Mouse (Mus musculus) heart, embryonic 14.5 days (tissue): ENCODE measurements around the gene Acsbg1. TPM values are rescaled to one million over a fixed set of nuclear protein-coding genes. Genes with fewer than 3 reads are reported as not detected.

ENCODE experiments used
- ATAC-seq: fragments of 200-750 bp; cut with Nextera tagmentation; 2 replicates; pipeline ENCODE4 v1.8.0; 2017; ENCODE audit warnings: low read depth, moderate TSS enrichment; ENCODE audit not compliant: insufficient number of reproducible peaks, insufficient read depth, low FRiP score
- H3K27ac ChIP-seq, 2 experiments: fragments of 200-500 bp in 1 of 2; fragments of 300-500 bp in 1 of 2; sonication (generic) in 1 of 2; replicated peaks in 1 of 2; 2 replicates each; pipeline ENCODE4 v1.5.1; 2012 to 2014; ENCODE audit warnings: low read depth in 2 of 2, low read length in 2 of 2, control low read depth in 1 of 2, mild to moderate bottlenecking in 1 of 2, mixed read lengths in 1 of 2; ENCODE audit not compliant: control insufficient read depth in 1 of 2, insufficient read depth in 1 of 2
- H3K27me3 ChIP-seq: fragments of 300-500 bp; sonication (generic); 2 replicates; pipeline ENCODE4 v1.6.1; 2014; ENCODE audit warnings: mild to moderate bottlenecking, low read length, control low read depth; ENCODE audit not compliant: control insufficient read depth, insufficient read depth
- H3K36me3 ChIP-seq: fragments of 300-500 bp; sonication (generic); 2 replicates; pipeline ENCODE4 v1.6.1; 2014; ENCODE audit warnings: mild to moderate bottlenecking, control low read depth, low read length, mixed read lengths; ENCODE audit not compliant: control insufficient read depth, insufficient read depth
- H3K4me1 ChIP-seq, 2 experiments: fragments of 200-500 bp in 1 of 2; fragments of 300-500 bp in 1 of 2; sonication (generic) in 1 of 2; 2 replicates each; pipeline ENCODE4 v1.6.1; 2012 to 2014; ENCODE audit warnings: low read length in 2 of 2, control low read depth in 1 of 2, mixed read lengths in 1 of 2; ENCODE audit not compliant: control insufficient read depth in 2 of 2, insufficient read depth in 2 of 2
- H3K4me2 ChIP-seq: fragments of 300-500 bp; sonication (generic); 2 replicates; pipeline ENCODE4 v1.6.1; 2014; ENCODE audit warnings: mild to moderate bottlenecking, low read length
- H3K4me3 ChIP-seq, 2 experiments: fragments of 200-500 bp in 1 of 2; fragments of 300-500 bp in 1 of 2; sonication (generic) in 1 of 2; 2 replicates each; pipeline ENCODE4 v1.5.1; 2012 to 2014; ENCODE audit warnings: low read length in 2 of 2, mild to moderate bottlenecking in 2 of 2, control low read depth in 1 of 2, low read depth in 1 of 2, moderate library complexity in 1 of 2; ENCODE audit not compliant: control insufficient read depth in 1 of 2, insufficient read depth in 1 of 2
- H3K9ac ChIP-seq: fragments of 300-500 bp; sonication (generic); 2 replicates; pipeline ENCODE4 v1.6.1; 2014; ENCODE audit warnings: mild to moderate bottlenecking, low read length
- H3K9me3 ChIP-seq: fragments of 300-500 bp; sonication (generic); 2 replicates; pipeline ENCODE4 v1.6.1; 2016; ENCODE audit warnings: low read length, control low read depth; ENCODE audit not compliant: control insufficient read depth
- WGBS: fragments of 180-500 bp; shearing (Covaris S2); extraction: QIAGEN DNeasy Blood & Tissue Kit; methylation state at CpG from one replicate; pipeline ENCODE4 v1.1.7; 2014; 5-methylcytosine and 5-hydroxymethylcytosine counted together
- polyA plus RNA-seq: library from polyadenylated mRNA; unstranded; fragments of >200 nt; fragmentation: Nextera tagmentation; extraction: Ambion mirVana; gene quantifications from 2 replicates; pipeline ENCODE4 v1.2.1, GENCODE M21; 2014

Acsbg1 gene
- polyA plus RNA-seq, result 0.07 TPM in 1 of 2 replicates, not detected in the other

GRCm38 (mm10) chr9:54661605-54662377, at the start of gene Acsbg1:
Acsbg1 (minus strand) TSS chr9:54661870.
- no peak within 1 kb of the TSS for H3K27ac ChIP-seq
- H3K9ac ChIP-seq, result no peak within 1 kb of the TSS
- H3K9me3 ChIP-seq, result no peaks in the 10 kb centered on the region; the same call in 1 of the 2 replicates
- 28% methylated on average over 10 of the region's 10 CpGs for WGBS
- H3K4me3 ChIP-seq, result no peak within 1 kb of the TSS
- H3K4me2 ChIP-seq, result peak within 1 kb of the TSS; percentile 0; the same call in 1 of the 2 replicates
- peaks cover 0 to 4% of the 10 kb centered on the region in 2 experiments; a peak in 1 of 4 replicates for H3K4me1 ChIP-seq
- no peak for ATAC-seq
- H3K27me3 ChIP-seq, result no peaks in the 10 kb centered on the region
- no peaks in the 10 kb centered on the region for H3K36me3 ChIP-seq

- Histone ChIP-seq H3K4me2 (no peak overlapping the region), H3K27ac (no peak overlapping the region), H3K4me1 (peaks cover 11 to 28% of the 10 kb centered on the region in 2 experiments), H3K36me3 (peaks cover 55% of the 10 kb centered on the region), H3K9ac (no peak overlapping the region), H3K4me3 (no peak overlapping the region), H3K27me3 (no peaks in the 10 kb centered on the region), H3K9me3 (no peaks in the 10 kb centered on the region)
- ATAC-seq, result no peak
- WGBS, result 77% methylated on average over 5 of the region's 5 CpGs
Observed at GRCm38 (mm10) chr9:54708085-54708484, 46.4 kb upstream of the Acsbg1 start.

- Histone ChIP-seq H3K36me3 (peaks cover 48% of the 10 kb centered on the region), H3K4me2 (no peak overlapping the region)
- 38% methylated on average over 8 of the region's 8 CpGs for WGBS
Observed at GRCm38 (mm10) chr9:54707288-54707999, 45.8 kb upstream of the Acsbg1 start.

GRCm38 (mm10) chr9:54705561-54705960, 43.9 kb upstream of the Acsbg1 start:
- no peak for ATAC-seq
- Histone ChIP-seq H3K36me3 (peaks cover 29% of the 10 kb centered on the region), H3K9me3 (no peaks in the 10 kb centered on the region), H3K27ac (no peak overlapping the region), H3K4me2 (no peak overlapping the region), H3K27me3 (no peaks in the 10 kb centered on the region), H3K9ac (no peak overlapping the region), H3K4me3 (no peak overlapping the region), H3K4me1 (peaks cover 18 to 49% of the 10 kb centered on the region in 2 experiments)
- WGBS, result 72% methylated on average over 1 of the region's 1 CpGs

More at GRCm38 (mm10) chr9:54707288-54707999, 45.8 kb upstream of the Acsbg1 start:
- H3K9ac ChIP-seq, result no peak overlapping the region
- H3K4me3 ChIP-seq, result no peak overlapping the region
- H3K9me3 ChIP-seq, result no peaks in the 10 kb centered on the region
- H3K4me1 ChIP-seq, result peaks cover 12 to 34% of the 10 kb centered on the region in 2 experiments
- ATAC-seq, result no peak
- no peaks in the 10 kb centered on the region for H3K27me3 ChIP-seq
- no peak overlapping the region for H3K27ac ChIP-seq

- Histone ChIP-seq H3K4me2 (no peak overlapping the region), H3K27me3 (no peaks in the 10 kb centered on the region), H3K9ac (no peak overlapping the region), H3K4me1 (peaks cover 18 to 49% of the 10 kb centered on the region in 2 experiments), H3K27ac (no peak overlapping the region), H3K9me3 (no peaks in the 10 kb centered on the region), H3K36me3 (peaks cover 17% of the 10 kb centered on the region), H3K4me3 (no peak overlapping the region)
- 70% methylated on average over 5 of the region's 5 CpGs for WGBS
- ATAC-seq, result no peak
Observed at GRCm38 (mm10) chr9:54704361-54704760, 42.7 kb upstream of the Acsbg1 start.

GRCm38 (mm10) chr9:54702581-54702980, 40.9 kb upstream of the Acsbg1 start:
- whole genome bisulfite sequencing, result 90% methylated on average over 2 of the region's 2 CpGs
- Histone ChIP-seq H3K4me2 (peak overlapping the region; percentile 94), H3K9ac (peak overlapping the region; percentile 26; the same call in 1 of the 2 replicates), H3K36me3 (peaks cover 6% of the 10 kb centered on the region; the same call in 1 of the 2 replicates), H3K9me3 (no peaks in the 10 kb centered on the region), H3K27ac (peak overlapping the region in 1 of 2 experiments; percentile 96; a peak in 2 of 4 replicates), H3K27me3 (no peaks in the 10 kb centered on the region), H3K4me3 (no peak overlapping the region; a peak in 1 of 4 replicates), H3K4me1 (peaks cover 22 to 50% of the 10 kb centered on the region in 2 experiments)
- ATAC-seq, result no peak

- 45% methylated on average over 7 of the region's 7 CpGs for WGBS
- no peaks in the 10 kb centered on the region for H3K36me3 ChIP-seq
- peak overlapping the region; percentile 95 to 96 for H3K27ac ChIP-seq
- H3K4me3 ChIP-seq, result peak overlapping the region; percentile 76 to 86
- peaks cover 17 to 49% of the 10 kb centered on the region in 2 experiments for H3K4me1 ChIP-seq
- H3K9me3 ChIP-seq, result no peaks in the 10 kb centered on the region
- H3K9ac ChIP-seq, result peak overlapping the region; percentile 90
- H3K27me3 ChIP-seq, result no peaks in the 10 kb centered on the region
- peak overlapping the region; percentile 94 for H3K4me2 ChIP-seq
- ATAC-seq, result no peak; the same call in 1 of the 2 replicates
Observed at GRCm38 (mm10) chr9:54700746-54701145, 39.1 kb upstream of the Acsbg1 start.
